Mouse (Mus musculus): Measurements from ENCODE around the gene Ywhab. TPM values are rescaled to one million over a fixed set of nuclear protein-coding genes. Genes with fewer than 3 reads are reported as not detected.

Gene Ywhab
- polyA plus RNA-seq, 1 experiment from 2014 or later = 322 TPM

DNA sequence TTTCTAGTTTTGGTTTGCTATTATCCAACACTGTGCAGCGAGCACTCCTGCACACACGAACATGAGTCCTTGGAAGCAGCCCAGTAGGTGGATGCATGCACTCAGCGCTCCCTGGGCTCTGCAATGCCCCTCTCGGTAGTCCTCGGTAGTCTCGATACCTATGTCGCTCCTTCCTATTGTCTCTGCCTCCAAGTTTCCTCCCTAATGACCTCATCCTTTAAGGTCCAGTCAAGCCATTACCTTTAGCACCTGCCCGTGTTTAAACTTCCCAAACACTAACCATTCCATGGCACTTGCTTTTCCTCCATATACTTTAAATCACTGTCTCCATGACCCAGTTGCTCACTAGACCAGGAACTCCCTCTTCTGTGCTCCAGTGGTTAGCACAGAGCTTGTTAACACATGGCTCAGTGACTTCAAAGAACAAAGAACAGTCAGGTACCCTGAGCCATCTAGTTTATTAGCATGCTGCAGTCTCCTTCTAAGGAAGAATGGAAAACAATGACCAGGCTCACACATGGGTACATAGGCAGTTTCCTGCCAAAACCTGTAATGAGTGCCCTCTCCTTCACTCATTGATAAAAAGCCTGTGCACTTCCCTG, 65.0 kb downstream of the Ywhab start:
- peaks cover 98% of the 10 kb centered on the region for H3K36me3 ChIP-seq
- no peaks in the 10 kb centered on the region for H3K4me1 ChIP-seq
- H3K27me3 ChIP-seq (ENCODE audit: low read depth, poor library complexity, severe bottlenecking) = no peaks in the 10 kb centered on the region
- H3K4me3 ChIP-seq = no peak overlapping the region
- DNase-seq (ENCODE audit: low spot score) = no peak
- 90% methylated on average over 8 of the region's 8 CpGs for WGBS
- no peak overlapping the region for H3K27ac ChIP-seq (replicated peaks)
- H3K9me3 ChIP-seq (replicated peaks) = no peaks in the 10 kb centered on the region

Other genes with a start within 250 kb of the Ywhab start
- 9.1 and 10.0 TPM in 2 replicates for gene Ada, start 244.7 kb upstream of the Ywhab start, polyA plus RNA-seq (2016; fragmentation: Nextera tagmentation; extraction: Ambion mirVana)
- gene Ccn5, start 174.1 kb upstream of the Ywhab start, polyA plus RNA-seq (2016; fragmentation: Nextera tagmentation; extraction: Ambion mirVana) = 0.39 and 0.60 TPM in 2 replicates
- gene Kcnk15, start 141.3 kb upstream of the Ywhab start, polyA plus RNA-seq (2016; fragmentation: Nextera tagmentation; extraction: Ambion mirVana) = not detected in 2 replicates
- 0.98 and 2.1 TPM in 2 replicates for gene Rims4, start 76.3 kb upstream of the Ywhab start, polyA plus RNA-seq (2016; fragmentation: Nextera tagmentation; extraction: Ambion mirVana)
- 0.87 and 1.4 TPM in 2 replicates for gene Pabpc1l, start 30.5 kb downstream of the Ywhab start, polyA plus RNA-seq (2016; fragmentation: Nextera tagmentation; extraction: Ambion mirVana)
- gene Stk4, start 75.4 kb downstream of the Ywhab start, polyA plus RNA-seq (2016; fragmentation: Nextera tagmentation; extraction: Ambion mirVana) = 33.9 and 34.7 TPM in 2 replicates
- 58.7 and 60.0 TPM in 2 replicates for gene Tomm34, start 76.2 kb downstream of the Ywhab start, polyA plus RNA-seq (2016; fragmentation: Nextera tagmentation; extraction: Ambion mirVana)
- 0.06 TPM in 1 of 2 replicates, not detected in the other for gene Kcns1, start 176.2 kb downstream of the Ywhab start, polyA plus RNA-seq (2016; fragmentation: Nextera tagmentation; extraction: Ambion mirVana)
- gene Wfdc5, start 187.8 kb downstream of the Ywhab start, polyA plus RNA-seq (2016; fragmentation: Nextera tagmentation; extraction: Ambion mirVana) = not detected in 2 replicates
- not detected in 2 replicates for gene Wfdc12, start 195.6 kb downstream of the Ywhab start, polyA plus RNA-seq (2016; fragmentation: Nextera tagmentation; extraction: Ambion mirVana)
- not detected in 2 replicates for gene Wfdc15a, start 205.2 kb downstream of the Ywhab start, polyA plus RNA-seq (2016; fragmentation: Nextera tagmentation; extraction: Ambion mirVana)
- gene Wfdc15b, start 226.7 kb downstream of the Ywhab start, polyA plus RNA-seq (2016; fragmentation: Nextera tagmentation; extraction: Ambion mirVana) = not detected in 2 replicates
- gene Svs2, start 243.5 kb downstream of the Ywhab start, polyA plus RNA-seq (2016; fragmentation: Nextera tagmentation; extraction: Ambion mirVana) = not detected in 2 replicates